Mouse (Mus musculus): ENCODE measurements around the gene 1810062G17Rik.

The 1810062G17Rik gene

GRCm38 (mm10) chr3:36476261-36477155 is 771 bp downstream of the 1810062G17Rik start:
- no peak for DNase-seq (ENCODE audit: low spot score)

GRCm38 (mm10) chr3:36478776-36479175 is 3.0 kb downstream of the 1810062G17Rik start:
- no peak for DNase-seq (ENCODE audit: low spot score)

- no peak for DNase-seq (ENCODE audit: low spot score)
Observed at GRCm38 (mm10) chr3:36480486-36480885, 4.7 kb downstream of the 1810062G17Rik start.

GRCm38 (mm10) chr3:36481776-36482193 is 6.0 kb downstream of the 1810062G17Rik start:
- peak; percentile 73 for DNase-seq (ENCODE audit: low spot score)

- DNase-seq (ENCODE audit: low spot score) = no peak
Observed at GRCm38 (mm10) chr3:36482940-36483339, 7.2 kb downstream of the 1810062G17Rik start.

- no peak for DNase-seq (ENCODE audit: low spot score)
Observed at GRCm38 (mm10) chr3:36484292-36484691, 8.6 kb downstream of the 1810062G17Rik start.

- DNase-seq (ENCODE audit: low spot score) = peak; percentile 23
Observed at GRCm38 (mm10) chr3:36486176-36486575, 10.4 kb downstream of the 1810062G17Rik start.

- DNase-seq (ENCODE audit: low spot score) = no peak
Observed at GRCm38 (mm10) chr3:36486881-36487280, 11.1 kb downstream of the 1810062G17Rik start.

GRCm38 (mm10) chr3:36488367-36488766 is 12.6 kb downstream of the 1810062G17Rik start:
- DNase-seq (ENCODE audit: low spot score) = no peak

GRCm38 (mm10) chr3:36488899-36489589 is 13.3 kb downstream of the 1810062G17Rik start:
- DNase-seq (ENCODE audit: low spot score) = no peak

GRCm38 (mm10) chr3:36489590-36489910 is 13.8 kb downstream of the 1810062G17Rik start:
- DNase-seq (ENCODE audit: low spot score) = no peak

- DNase-seq (ENCODE audit: low spot score) = no peak
Observed at GRCm38 (mm10) chr3:36491535-36491934, 15.8 kb downstream of the 1810062G17Rik start.

- no peak for DNase-seq (ENCODE audit: low spot score)
Observed at GRCm38 (mm10) chr3:36492716-36493391, 17.1 kb downstream of the 1810062G17Rik start.

- no peak for DNase-seq (ENCODE audit: low spot score)
Observed at GRCm38 (mm10) chr3:36493641-36494283, 18.0 kb downstream of the 1810062G17Rik start.

GRCm38 (mm10) chr3:36494613-36495012 is 18.9 kb downstream of the 1810062G17Rik start:
- no peak for DNase-seq (ENCODE audit: low spot score)

- peak; percentile 95 for DNase-seq (ENCODE audit: low spot score)
Observed at GRCm38 (mm10) chr3:36495436-36495835, 19.7 kb downstream of the 1810062G17Rik start.

- DNase-seq (ENCODE audit: low spot score) = no peak
Observed at GRCm38 (mm10) chr3:36496273-36496672, 20.5 kb downstream of the 1810062G17Rik start.

- peak; percentile 82 for DNase-seq (ENCODE audit: low spot score)
Observed at GRCm38 (mm10) chr3:36496746-36497145, 21.0 kb downstream of the 1810062G17Rik start.

GRCm38 (mm10) chr3:36498224-36498623 is 22.5 kb downstream of the 1810062G17Rik start:
- no peak for DNase-seq (ENCODE audit: low spot score)

- no peak for DNase-seq (ENCODE audit: low spot score)
Observed at GRCm38 (mm10) chr3:36499418-36499817, 23.7 kb downstream of the 1810062G17Rik start.

GRCm38 (mm10) chr3:36500976-36501375 is 25.2 kb downstream of the 1810062G17Rik start:
- DNase-seq (ENCODE audit: low spot score) = no peak

GRCm38 (mm10) chr3:36501546-36501945 is 25.8 kb downstream of the 1810062G17Rik start:
- DNase-seq (ENCODE audit: low spot score) = no peak

Measured in embryo, embryonic 10 days (tissue).